Mouse (Mus musculus) neural tube, embryonic 15.5 days (tissue): ENCODE data around the gene Tmem235. TPM values are rescaled to one million over a fixed set of nuclear protein-coding genes. Genes with fewer than 3 reads are reported as not detected.
A peak's percentile ranks its signal among the peaks of the same experiment; 100 is the strongest.

Experiments used
- ATAC-seq: fragments of 200-750 bp; cut with Nextera tagmentation; 2 replicates; pipeline ENCODE4 v1.8.0; 2017; ENCODE audit warnings: mild to moderate bottlenecking, moderate TSS enrichment, moderate library complexity; ENCODE audit not compliant: low FRiP score
- H3K27ac ChIP-seq: fragments of 300-500 bp; sonication (generic); replicated peaks from 2 replicates; pipeline ENCODE4 v1.5.1; 2015; ENCODE audit warnings: mild to moderate bottlenecking, inconsistent platforms
- H3K27me3 ChIP-seq: fragments of 300-500 bp; sonication (generic); replicated peaks from 2 replicates; pipeline ENCODE4 v1.6.1; 2015; ENCODE audit warnings: inconsistent platforms
- H3K36me3 ChIP-seq: fragments of 300-500 bp; sonication (generic); 2 replicates; pipeline ENCODE4 v1.6.1; 2015; ENCODE audit warnings: inconsistent platforms
- H3K4me1 ChIP-seq: fragments of 300-500 bp; sonication (generic); 2 replicates; pipeline ENCODE4 v1.6.1; 2015; ENCODE audit warnings: inconsistent platforms
- H3K4me2 ChIP-seq: fragments of 300-500 bp; sonication (generic); 2 replicates; pipeline ENCODE4 v1.6.1; 2015; ENCODE audit warnings: inconsistent platforms, mild to moderate bottlenecking, moderate library complexity
- H3K4me3 ChIP-seq: fragments of 300-500 bp; sonication (generic); replicated peaks from 2 replicates; pipeline ENCODE4 v1.5.1; 2015; ENCODE audit warnings: mild to moderate bottlenecking, inconsistent platforms
- H3K9ac ChIP-seq: fragments of 300-500 bp; sonication (generic); replicated peaks from 2 replicates; pipeline ENCODE4 v1.6.1; 2015; ENCODE audit warnings: mild to moderate bottlenecking, inconsistent platforms
- H3K9me3 ChIP-seq: fragments of 300-500 bp; sonication (generic); replicated peaks from 2 replicates; pipeline ENCODE4 v1.6.1; 2016; ENCODE audit warnings: inconsistent platforms
- WGBS: fragments of 180-500 bp; shearing (Covaris S2); methylation state at CpG from one replicate; pipeline ENCODE4 v1.1.7; 2015; ENCODE audit warnings: mixed read lengths; 5-methylcytosine and 5-hydroxymethylcytosine counted together
- polyA plus RNA-seq: library from polyadenylated mRNA; unstranded; fragments of >200 nt; fragmentation: Nextera tagmentation; extraction: Ambion mirVana; gene quantifications from 2 replicates; pipeline ENCODE4 v1.2.1, GENCODE M21; 2015

The Tmem235 gene
- polyA plus RNA-seq, 1 experiment from 2014 or later = not detected

- H3K4me3 ChIP-seq = no peak overlapping the region
Observed at GRCm38 (mm10) chr11:117834086-117834485, 26.5 kb upstream of the Tmem235 start.

DNA sequence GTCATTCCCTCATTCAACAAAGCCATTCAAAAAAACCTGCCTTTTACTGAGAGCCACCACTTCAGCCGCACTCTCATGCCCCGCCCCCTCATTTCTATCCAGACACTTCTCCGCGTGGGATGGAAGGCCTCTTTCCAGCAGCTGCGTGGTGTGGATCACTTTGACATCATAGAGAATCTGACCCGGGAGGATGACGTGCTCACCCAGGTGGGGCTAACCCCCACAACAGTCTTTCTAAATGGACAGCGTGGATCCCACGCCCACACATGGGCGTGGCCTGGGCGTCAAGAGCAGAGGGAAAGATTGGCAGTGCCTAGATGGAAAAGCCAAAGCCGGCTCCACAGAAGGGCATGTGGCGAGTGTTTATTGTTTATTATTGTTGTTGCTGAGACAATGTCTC lies 24.2 kb upstream of the Tmem235 start:
- H3K27me3 ChIP-seq = no peaks in the 10 kb centered on the region
- 0 out of 2 replicates have a peak overlapping the region, but pooled peaks have one; percentile 3 for H3K9ac ChIP-seq
- ATAC-seq = no peak
- no peaks in the 10 kb centered on the region for H3K36me3 ChIP-seq
- H3K9me3 ChIP-seq = no peaks in the 10 kb centered on the region
- 0 out of 2 replicates have a peak overlapping the region, but pooled peaks have one; percentile 9 for H3K4me3 ChIP-seq
- H3K4me1 ChIP-seq = peaks cover 14% of the 10 kb centered on the region
- no peak overlapping the region for H3K27ac ChIP-seq
- peak overlapping the region; percentile 49 for H3K4me2 ChIP-seq
- 24% methylated on average over 13 of the region's 13 CpGs for WGBS

More at GRCm38 (mm10) chr11:117834086-117834485, 26.5 kb upstream of the Tmem235 start:
- H3K9me3 ChIP-seq = no peaks in the 10 kb centered on the region
- WGBS = 95% methylated on average over 8 of the region's 8 CpGs
- H3K4me2 ChIP-seq = no peak overlapping the region
- no peak for ATAC-seq
- no peaks in the 10 kb centered on the region for H3K27me3 ChIP-seq
- no peaks in the 10 kb centered on the region for H3K36me3 ChIP-seq
- peaks cover 20% of the 10 kb centered on the region for H3K4me1 ChIP-seq
- H3K27ac ChIP-seq = no peak overlapping the region
- H3K9ac ChIP-seq = no peak overlapping the region

DNA sequence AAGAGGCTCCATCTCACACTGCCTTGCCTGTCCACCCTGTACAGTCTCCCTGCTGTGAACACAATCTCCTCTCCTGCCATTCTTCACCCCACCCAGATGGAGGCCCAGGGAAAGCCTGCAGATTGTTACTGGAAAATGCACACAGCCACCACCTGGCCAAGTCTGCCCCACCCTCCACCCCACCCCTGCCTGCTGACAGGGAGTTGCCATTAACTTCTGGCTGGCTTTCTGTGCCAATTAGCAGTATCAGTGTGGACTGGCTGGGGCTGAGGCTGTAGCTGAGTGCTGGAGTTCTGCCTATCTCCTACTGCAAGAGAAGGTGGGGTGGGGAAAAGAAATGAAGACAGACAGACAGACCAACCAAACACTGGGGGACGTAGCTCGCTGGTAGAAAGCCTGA lies 22.0 kb upstream of the Tmem235 start:
- Histone ChIP-seq H3K4me1 (peaks cover 4% of the 10 kb centered on the region; the same call in 1 of the 2 replicates), H3K4me3 (no peak overlapping the region), H3K9ac (no peak overlapping the region), H3K9me3 (no peaks in the 10 kb centered on the region), H3K27me3 (no peaks in the 10 kb centered on the region), H3K4me2 (no peak overlapping the region), H3K36me3 (no peaks in the 10 kb centered on the region), H3K27ac (no peak overlapping the region)
- no peak for ATAC-seq
- WGBS = 78% methylated on average over 2 of the region's 2 CpGs

GRCm38 (mm10) chr11:117839021-117839420 lies 21.5 kb upstream of the Tmem235 start:
- no peak overlapping the region for H3K4me2 ChIP-seq
- no peak overlapping the region for H3K27ac ChIP-seq
- H3K4me3 ChIP-seq = no peak overlapping the region
- H3K4me1 ChIP-seq = peaks cover 4% of the 10 kb centered on the region; the same call in 1 of the 2 replicates
- ATAC-seq = no peak
- H3K9me3 ChIP-seq = no peaks in the 10 kb centered on the region
- H3K9ac ChIP-seq = no peak overlapping the region
- WGBS = 83% methylated on average over 1 of the region's 1 CpGs
- no peaks in the 10 kb centered on the region for H3K27me3 ChIP-seq
- H3K36me3 ChIP-seq = no peaks in the 10 kb centered on the region

DNA sequence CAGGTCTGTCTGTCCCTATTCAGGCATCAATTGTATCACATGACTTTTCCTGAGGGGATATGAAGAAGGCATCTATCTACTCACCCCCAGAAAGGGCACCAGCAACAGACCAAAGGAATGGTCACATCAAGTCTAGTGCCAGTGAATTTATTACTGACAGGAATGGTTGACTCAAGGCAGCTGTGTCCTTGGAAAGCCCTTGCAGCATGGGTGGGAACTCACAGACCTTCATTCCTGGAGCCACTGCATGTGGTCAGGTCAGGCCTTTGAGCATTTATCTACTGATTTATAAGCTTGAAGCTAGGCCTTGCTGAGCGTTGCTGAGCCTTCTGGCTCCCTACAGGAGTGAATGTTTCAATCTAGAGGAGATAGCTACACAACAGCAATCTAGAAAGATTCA lies 19.6 kb upstream of the Tmem235 start:
- Histone ChIP-seq H3K27me3 (no peaks in the 10 kb centered on the region), H3K36me3 (no peaks in the 10 kb centered on the region), H3K4me2 (no peak overlapping the region), H3K9ac (no peak overlapping the region), H3K4me1 (peaks cover 4% of the 10 kb centered on the region; the same call in 1 of the 2 replicates), H3K9me3 (no peaks in the 10 kb centered on the region), H3K27ac (no peak overlapping the region), H3K4me3 (no peak overlapping the region)
- no peak for ATAC-seq
- WGBS = 54% methylated on average over 1 of the region's 1 CpGs

DNA sequence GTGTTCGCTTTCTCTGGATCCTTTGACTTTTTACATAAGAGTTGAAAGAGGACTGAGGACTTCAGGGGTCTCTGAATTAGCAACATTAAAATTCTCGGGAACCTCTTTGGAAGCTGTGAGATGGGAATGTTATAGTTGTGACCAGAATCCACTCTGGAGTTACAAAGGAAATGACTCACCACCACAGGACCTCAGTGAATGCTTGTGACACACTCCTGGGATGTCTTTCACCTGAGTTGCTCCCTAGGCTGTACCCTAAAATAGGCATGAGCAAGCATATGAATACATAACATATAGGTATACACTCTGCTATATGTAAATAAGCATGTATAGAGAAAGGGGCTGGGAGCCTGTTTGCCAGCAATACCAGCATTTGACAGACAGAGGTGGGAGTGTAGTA lies 17.1 kb upstream of the Tmem235 start:
- WGBS = 84% methylated on average over 2 of the region's 2 CpGs
- Histone ChIP-seq H3K27ac (no peak overlapping the region), H3K4me2 (no peak overlapping the region), H3K9ac (no peak overlapping the region), H3K4me3 (no peak overlapping the region), H3K4me1 (peaks cover 9% of the 10 kb centered on the region), H3K36me3 (no peaks in the 10 kb centered on the region), H3K9me3 (no peaks in the 10 kb centered on the region), H3K27me3 (no peaks in the 10 kb centered on the region)
- no peak for ATAC-seq

GRCm38 (mm10) chr11:117844997-117845396 lies 15.6 kb upstream of the Tmem235 start:
- Histone ChIP-seq H3K4me1 (peaks cover 20% of the 10 kb centered on the region), H3K27me3 (no peaks in the 10 kb centered on the region), H3K9me3 (no peaks in the 10 kb centered on the region), H3K27ac (no peak overlapping the region), H3K9ac (no peak overlapping the region), H3K4me3 (no peak overlapping the region), H3K4me2 (no peak overlapping the region), H3K36me3 (no peaks in the 10 kb centered on the region)
- WGBS = 82% methylated on average over 2 of the region's 2 CpGs
- ATAC-seq = no peak

GRCm38 (mm10) chr11:117845651-117846050 lies 14.9 kb upstream of the Tmem235 start:
- 82% methylated on average over 2 of the region's 2 CpGs for WGBS

DNA sequence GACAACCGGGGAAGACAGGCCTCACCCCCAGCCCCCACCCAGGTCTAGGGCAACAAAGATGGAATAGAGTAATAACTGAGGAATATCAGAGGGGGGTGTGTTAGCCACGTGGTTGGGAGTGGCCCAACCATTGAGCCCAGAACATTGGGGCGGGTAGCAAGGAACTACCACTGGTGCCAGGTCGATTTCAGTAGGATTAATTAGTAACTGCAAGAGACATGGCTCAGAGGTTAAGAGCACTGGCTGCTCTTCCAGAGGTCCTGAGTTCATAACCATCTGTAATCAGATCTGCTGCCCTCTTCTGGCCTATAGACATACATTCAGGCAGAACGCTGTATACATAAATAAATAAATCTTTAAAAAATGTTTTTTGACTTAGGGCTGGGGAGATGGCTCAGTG lies 13.9 kb upstream of the Tmem235 start:
- Histone ChIP-seq H3K4me1 (peaks cover 25% of the 10 kb centered on the region), H3K27me3 (no peaks in the 10 kb centered on the region), H3K9me3 (no peaks in the 10 kb centered on the region), H3K4me3 (no peak overlapping the region), H3K4me2 (no peak overlapping the region), H3K27ac (no peak overlapping the region), H3K36me3 (no peaks in the 10 kb centered on the region), H3K9ac (no peak overlapping the region)
- 51% methylated on average over 5 of the region's 5 CpGs for WGBS
- no peak for ATAC-seq

More at GRCm38 (mm10) chr11:117845651-117846050, 14.9 kb upstream of the Tmem235 start:
- Histone ChIP-seq H3K9ac (no peak overlapping the region), H3K4me1 (peaks cover 25% of the 10 kb centered on the region), H3K4me2 (no peak overlapping the region), H3K27ac (no peak overlapping the region), H3K9me3 (no peaks in the 10 kb centered on the region), H3K4me3 (no peak overlapping the region), H3K27me3 (no peaks in the 10 kb centered on the region), H3K36me3 (no peaks in the 10 kb centered on the region)
- ATAC-seq = no peak

DNA sequence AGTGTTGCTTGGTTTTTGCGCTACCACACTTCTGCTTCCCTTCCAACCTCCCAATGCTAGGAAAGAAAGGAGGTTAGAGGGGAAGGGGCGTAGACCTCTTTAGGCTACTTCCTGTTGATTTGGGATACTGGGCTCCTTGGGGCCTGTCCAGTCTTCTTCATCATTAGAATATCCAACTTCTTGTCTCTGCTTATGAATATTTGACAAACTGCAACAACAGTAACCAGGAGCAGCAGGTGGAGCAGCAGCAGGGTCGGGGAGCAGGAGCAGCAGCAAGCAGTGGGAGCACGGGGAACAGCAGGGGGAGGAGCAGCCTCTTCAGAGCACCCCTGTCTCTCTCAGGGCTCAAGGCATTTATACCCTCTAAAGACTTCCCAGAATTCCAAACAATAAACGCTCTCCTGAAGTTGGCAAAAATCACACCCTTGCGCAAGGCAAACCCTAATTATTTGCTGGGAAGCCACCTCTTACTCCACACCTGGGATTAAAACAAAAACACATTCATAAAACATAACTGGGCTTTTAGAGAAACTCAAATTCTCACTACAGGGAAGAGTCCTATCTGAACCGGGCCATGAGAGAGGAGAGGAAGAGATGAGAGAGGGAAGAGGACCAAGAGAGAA lies 12.8 kb upstream of the Tmem235 start:
- Histone ChIP-seq H3K9me3 (no peaks in the 10 kb centered on the region), H3K4me2 (peak overlapping the region; percentile 92), H3K9ac (peak overlapping the region; percentile 83; the same call in 1 of the 2 replicates), H3K4me3 (peak overlapping the region; percentile 67; the same call in 1 of the 2 replicates), H3K27ac (peak overlapping the region; percentile 99), H3K4me1 (peaks cover 25% of the 10 kb centered on the region), H3K27me3 (no peaks in the 10 kb centered on the region), H3K36me3 (no peaks in the 10 kb centered on the region)
- no peak for ATAC-seq
- 76% methylated on average over 7 of the region's 7 CpGs for WGBS

- no peaks in the 10 kb centered on the region for H3K9me3 ChIP-seq
- H3K27ac ChIP-seq = peak overlapping the region; percentile 99
- H3K4me1 ChIP-seq = peaks cover 25% of the 10 kb centered on the region
- peak overlapping the region; percentile 67 for H3K4me3 ChIP-seq
- WGBS = 9% methylated on average over 19 of the region's 19 CpGs
- no peaks in the 10 kb centered on the region for H3K36me3 ChIP-seq
- H3K4me2 ChIP-seq = peak overlapping the region; percentile 92
- H3K9ac ChIP-seq = peak overlapping the region; percentile 83
- ATAC-seq = peak; percentile 90
- no peaks in the 10 kb centered on the region for H3K27me3 ChIP-seq
Observed at GRCm38 (mm10) chr11:117848271-117848984, 12.1 kb upstream of the Tmem235 start.
